ENCODE assay signal across 14 mouse cellular contexts in genomic region chr7:67716213-67716878, GRCm38 (mm10). TPM values are rescaled to one million over a fixed set of nuclear protein-coding genes. Genes with fewer than 3 reads are reported as not detected.
DNase-seq lines count a peak whose midpoint lies in the region; ATAC-seq and TF ChIP-seq lines count a peak whose summit lies in the region.
"Had no signal": no experiment of that assay in that cellular context is flagged by ENCODE, and none has a peak within 500 bp of the region (broad histone marks: within the 10 kb centered on the region; RNA-seq: fewer than 3 reads in every experiment).

No protein-coding gene starts in this region.

- H3K36me3 ChIP-seq in hindbrain, embryonic 11.5 days (ENCODE audit: control insufficient read depth, insufficient read depth, low read length) = 0 out of 2 replicates have a peak, but pooled peaks cover 3% of the 10 kb centered on the region
- H3K36me3 ChIP-seq in hindbrain, embryonic 14.5 days (replicated peaks; ENCODE audit: control insufficient read depth, insufficient read depth) = 0 out of 2 replicates have a peak, but pooled peaks cover 7% of the 10 kb centered on the region
- H3K36me3 ChIP-seq in lung, embryonic 16.5 days (ENCODE audit: control insufficient read depth, insufficient read depth, low read length) = peaks cover 15% of the 10 kb centered on the region

- H3K9me3 ChIP-seq in hindbrain, embryonic 11.5 days (ENCODE audit: control insufficient read depth, low read length) = no peaks in the 10 kb centered on the region
- peaks cover 10% of the 10 kb centered on the region; the same call in 1 of the 2 replicates for H3K9me3 ChIP-seq in hindbrain, embryonic 14.5 days (ENCODE audit: control insufficient read depth, low read length)
- peaks cover 4% of the 10 kb centered on the region; the same call in 1 of the 2 replicates for H3K9me3 ChIP-seq in lung, embryonic 16.5 days (ENCODE audit: control insufficient read depth, low read length)

- DNase-seq in hindbrain, embryonic 11.5 days (ENCODE audit: low spot score) = no peak
- DNase-seq in hindbrain, embryonic 14.5 days (ENCODE audit: low spot score) = no peak
- DNase-seq in embryo, embryonic 10.5 days (ENCODE audit: low spot score) = no peak
- DNase-seq in frontal cortex, postnatal 10 days (ENCODE audit: low spot score in 2 of 2) = no peak
- DNase-seq: adrenal gland, postnatal 36 days; cerebellum, adult 11 months; right cerebral cortex, postnatal 4 days had no signal

- no peaks in the 10 kb centered on the region; the same call in 1 of the 2 replicates for H3K4me1 ChIP-seq in hindbrain, embryonic 11.5 days (replicated peaks; ENCODE audit: control insufficient read depth, insufficient read depth, low read length)
- peaks cover 9% of the 10 kb centered on the region for H3K4me1 ChIP-seq in hindbrain, embryonic 14.5 days (replicated peaks; ENCODE audit: control insufficient read depth, insufficient read depth, low read length)
- H3K4me1 ChIP-seq in brown adipose tissue, adult 24 weeks (ENCODE audit: control insufficient read depth, insufficient read depth, insufficient read length, low read length) = peaks cover 15% of the 10 kb centered on the region
- H3K4me1 ChIP-seq in cortical plate, adult 2 months (ENCODE audit: control insufficient read depth, insufficient read depth, low read length) = peaks cover 5% of the 10 kb centered on the region; the same call in 1 of the 2 replicates
- H3K4me1 ChIP-seq in lung, embryonic 16.5 days (replicated peaks; ENCODE audit: control insufficient read depth, insufficient read depth, low read length) = peaks cover 44% of the 10 kb centered on the region

- 71% methylated on average over 11 of the region's 11 CpGs for WGBS in hindbrain, embryonic 11.5 days
- WGBS in hindbrain, embryonic 14.5 days = 56% methylated on average over 11 of the region's 11 CpGs
- 31% methylated on average over 11 of the region's 11 CpGs for WGBS in lung, embryonic 16.5 days

- H3K9ac ChIP-seq in hindbrain, embryonic 11.5 days (ENCODE audit: low read depth, low read length) = 0 out of 2 replicates have a peak overlapping the region, but pooled peaks have one; percentile 3
- no peak overlapping the region for H3K9ac ChIP-seq in hindbrain, embryonic 14.5 days
- no peak overlapping the region; the same call in 1 of the 2 replicates for H3K9ac ChIP-seq in lung, embryonic 16.5 days (ENCODE audit: low read length)
- H3K9ac ChIP-seq: liver, embryonic 14.5 days had no signal

- H3K4me2 ChIP-seq in hindbrain, embryonic 11.5 days (replicated peaks; ENCODE audit: low read depth, low read length) = no peak overlapping the region
- H3K4me2 ChIP-seq in hindbrain, embryonic 14.5 days (replicated peaks) = no peak overlapping the region
- no peak overlapping the region for H3K4me2 ChIP-seq in lung, embryonic 16.5 days (ENCODE audit: low read depth, low read length)

- H3K27me3 ChIP-seq in hindbrain, embryonic 11.5 days (ENCODE audit: control insufficient read depth, insufficient read depth, low read length) = no peaks in the 10 kb centered on the region
- H3K27me3 ChIP-seq in hindbrain, embryonic 14.5 days (ENCODE audit: control insufficient read depth, insufficient read depth, low read length) = no peaks in the 10 kb centered on the region
- H3K27me3 ChIP-seq in lung, embryonic 16.5 days (ENCODE audit: control insufficient read depth, insufficient read depth, low read depth, low read length) = no peaks in the 10 kb centered on the region

- no peak for ATAC-seq in hindbrain, embryonic 11.5 days (ENCODE audit: low FRiP score)
- no peak for ATAC-seq in hindbrain, embryonic 14.5 days (ENCODE audit: low FRiP score)
- ATAC-seq in lung, embryonic 16.5 days (ENCODE audit: low read depth) = peak; percentile 89
- ATAC-seq: forebrain, embryonic 16.5 days; inflammation-experienced regulatory T-cells, adult 6 months had no signal

- H3K27ac ChIP-seq in hindbrain, embryonic 11.5 days (ENCODE audit: low read depth, low read length) = no peak overlapping the region
- no peak overlapping the region for H3K27ac ChIP-seq in hindbrain, embryonic 14.5 days
- peak overlapping the region; percentile 97 for H3K27ac ChIP-seq in brown adipose tissue, adult 24 weeks (replicated peaks; ENCODE audit: low read depth, low read length)
- H3K27ac ChIP-seq in cortical plate, adult 2 months (ENCODE audit: insufficient read depth, low read length) = 0 out of 2 replicates have a peak overlapping the region, but pooled peaks have one; percentile 17
- peak overlapping the region; percentile 7; the same call in 1 of the 2 replicates for H3K27ac ChIP-seq in lung, embryonic 16.5 days (ENCODE audit: low read length)
- H3K27ac ChIP-seq: layer of hippocampus, adult 2 months; liver, embryonic 14.5 days had no signal

- no peak for TF ChIP-seq CTCF in cortical plate, adult 2 months (IDR thresholded peaks at IDR 0.05; ENCODE audit: extremely low read depth, insufficient read depth, low read length)

- no peak for TF ChIP-seq POLR2A in cortical plate, adult 2 months (IDR thresholded peaks at IDR 0.05; ENCODE audit: extremely low read depth, insufficient read depth, low read length)

- no peak overlapping the region for H3K4me3 ChIP-seq in hindbrain, embryonic 11.5 days (ENCODE audit: low read depth, low read length)
- no peak overlapping the region for H3K4me3 ChIP-seq in hindbrain, embryonic 14.5 days (replicated peaks; ENCODE audit: low read length)
- H3K4me3 ChIP-seq in brown adipose tissue, adult 24 weeks (ENCODE audit: insufficient read depth, low read depth, low read length) = peak overlapping the region; percentile 52
- H3K4me3 ChIP-seq in cortical plate, adult 2 months (ENCODE audit: insufficient read depth, low read length) = no peak overlapping the region
- H3K4me3 ChIP-seq in lung, embryonic 16.5 days (ENCODE audit: low read length) = no peak overlapping the region
- H3K4me3 ChIP-seq: layer of hippocampus, adult 2 months had no signal

RNA-seq across cellular contexts. Expression of gene Synm, which starts 43.2 kb away (rescaled TPM):
- 2.3 and 2.4 TPM in 2 replicates for polyA plus RNA-seq in hindbrain, embryonic 11.5 days (2014; fragmentation: Nextera tagmentation; extraction: Ambion mirVana)
- polyA plus RNA-seq in hindbrain, embryonic 14.5 days (2014; fragmentation: Nextera tagmentation; extraction: Ambion mirVana) = 3.7 and 4.4 TPM in 2 replicates
- 5.0 and 8.7 TPM in 2 replicates for polyA plus RNA-seq in brown adipose tissue, adult 24 weeks (2012; ENCODE audit: insufficient read depth, insufficient read length, missing spikeins)
- 12.0 and 13.6 TPM in 2 replicates for polyA plus RNA-seq in cortical plate, adult 2 months (2012; rRNA removed)
- polyA plus RNA-seq in lung, embryonic 16.5 days (2015; fragmentation: Nextera tagmentation; extraction: Ambion mirVana) = 12.9 and 13.8 TPM in 2 replicates
- polyA plus RNA-seq: inflammation-experienced regulatory T-cells, adult 6 months had no signal

Comparison
In these comparisons a context has a peak if more than half of its experiments do, and no peak if none do; other contexts are left out.
1. H3K27ac ChIP-seq: peak in brown adipose tissue, adult 24 weeks (single experiment), cortical plate, adult 2 months (single experiment) and lung, embryonic 16.5 days (single experiment); none in hindbrain, embryonic 11.5 days (single experiment) and hindbrain, embryonic 14.5 days (single experiment).